Mouse (Mus musculus) limb, embryonic 12.5 days (tissue): Measurements from ENCODE around the gene Trpm5. TPM values are rescaled to one million over a fixed set of nuclear protein-coding genes. Genes with fewer than 3 reads are reported as not detected.

Source experiments
- ATAC-seq: fragments of 200-750 bp; cut with Nextera tagmentation; 2 replicates; pipeline ENCODE4 v1.8.0; 2017; ENCODE audit warnings: low read depth, moderate TSS enrichment; ENCODE audit not compliant: insufficient number of reproducible peaks, insufficient read depth, low FRiP score, low TSS enrichment
- H3K27ac ChIP-seq: fragments of 300-500 bp; sonication (generic); 2 replicates; pipeline ENCODE4 v1.5.1; 2016; ENCODE audit warnings: mild to moderate bottlenecking, moderate library complexity
- H3K27me3 ChIP-seq: fragments of 300-500 bp; sonication (generic); 2 replicates; pipeline ENCODE4 v1.6.1; 2016; ENCODE audit warnings: mild to moderate bottlenecking, moderate library complexity
- H3K36me3 ChIP-seq: fragments of 300-500 bp; sonication (generic); 2 replicates; pipeline ENCODE4 v1.6.1; 2016; ENCODE audit warnings: mild to moderate bottlenecking, moderate library complexity
- H3K4me1 ChIP-seq: fragments of 300-500 bp; sonication (generic); replicated peaks from 2 replicates; pipeline ENCODE4 v1.6.1; 2016
- H3K4me2 ChIP-seq: fragments of 300-500 bp; sonication (generic); 2 replicates; pipeline ENCODE4 v1.6.1; 2016; ENCODE audit warnings: mild to moderate bottlenecking, moderate library complexity
- H3K4me3 ChIP-seq: fragments of 300-500 bp; sonication (generic); replicated peaks from 2 replicates; pipeline ENCODE4 v1.5.1; 2016; ENCODE audit warnings: mild to moderate bottlenecking
- H3K9ac ChIP-seq: fragments of 300-500 bp; sonication (generic); replicated peaks from 2 replicates; pipeline ENCODE4 v1.6.1; 2016; ENCODE audit warnings: mild to moderate bottlenecking, moderate library complexity
- H3K9me3 ChIP-seq: fragments of 300-500 bp; sonication (generic); 2 replicates; pipeline ENCODE4 v1.6.1; 2016; ENCODE audit warnings: mild to moderate bottlenecking, moderate library complexity
- WGBS: fragments of 180-500 bp; shearing (Covaris S2); methylation state at CpG from one replicate; pipeline ENCODE4 v1.1.7; 2016; 5-methylcytosine and 5-hydroxymethylcytosine counted together
- polyA plus RNA-seq: library from polyadenylated mRNA; unstranded; fragments of >200 nt; fragmentation: Nextera tagmentation; extraction: Ambion mirVana; gene quantifications from 2 replicates; pipeline ENCODE4 v1.2.1, GENCODE M21; 2016

The Trpm5 gene
- polyA plus RNA-seq, 1 experiment from 2014 or later = 6.2 TPM

DNA sequence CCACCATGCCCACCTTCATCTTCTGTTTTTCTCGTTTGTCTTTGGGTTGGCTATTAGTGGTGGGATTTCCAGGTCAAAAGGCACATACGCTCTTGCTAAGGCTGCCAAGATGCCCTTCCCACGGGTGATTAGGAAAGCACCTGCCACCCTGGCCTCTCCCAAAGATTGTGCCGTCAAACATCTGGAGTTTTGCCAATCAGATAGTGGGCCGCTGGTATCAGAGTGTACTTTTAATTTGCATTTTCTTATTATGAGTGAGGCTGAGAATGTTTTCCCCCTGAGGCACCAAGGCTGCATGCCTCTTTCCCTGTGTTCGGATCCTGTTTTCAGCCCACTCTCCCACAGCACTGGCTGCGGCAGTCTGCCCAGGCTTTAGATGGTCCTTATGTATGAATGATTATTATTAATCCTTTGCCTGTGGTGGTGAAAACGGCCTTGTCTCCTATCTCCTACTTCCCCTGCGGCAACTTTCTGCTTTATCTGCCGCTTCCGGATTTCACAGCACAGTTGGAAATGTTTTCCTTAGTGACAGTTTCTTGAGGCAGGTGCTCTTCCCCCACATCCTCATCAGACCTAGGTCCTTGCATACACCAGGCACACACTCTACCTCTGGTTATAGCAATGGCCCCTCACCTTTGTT lies 10.9 kb upstream of the Trpm5 start:
- Histone ChIP-seq H3K4me2 (no peak overlapping the region), H3K36me3 (no peaks in the 10 kb centered on the region), H3K4me1 (peaks cover 15% of the 10 kb centered on the region), H3K27me3 (peaks cover 81% of the 10 kb centered on the region), H3K27ac (no peak overlapping the region), H3K4me3 (no peak overlapping the region), H3K9ac (no peak overlapping the region), H3K9me3 (no peaks in the 10 kb centered on the region)
- WGBS = 72% methylated on average over 11 of the region's 11 CpGs
- no peak for ATAC-seq

DNA sequence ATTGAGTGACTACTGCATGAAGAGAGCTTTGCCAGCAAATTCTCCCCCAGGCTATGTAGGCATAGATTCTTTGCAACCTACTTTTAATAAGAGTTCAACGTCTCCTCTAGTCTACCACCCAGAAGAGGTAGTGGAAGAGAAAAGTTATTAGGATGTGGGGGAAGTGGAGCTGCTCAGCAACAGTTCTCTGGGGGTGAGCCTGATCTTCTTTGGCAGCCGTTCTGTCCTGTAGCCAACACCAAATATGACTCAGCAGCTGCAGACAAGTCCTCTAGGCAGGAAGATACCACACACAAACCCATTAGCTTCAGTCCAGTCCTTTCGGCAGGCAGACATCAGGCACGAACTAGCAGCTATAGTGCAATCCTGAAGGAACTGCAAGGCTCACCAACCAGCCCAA lies 6.3 kb upstream of the Trpm5 start:
- no peak for ATAC-seq
- H3K36me3 ChIP-seq = no peaks in the 10 kb centered on the region
- peaks cover 48% of the 10 kb centered on the region for H3K27me3 ChIP-seq
- no peaks in the 10 kb centered on the region for H3K9me3 ChIP-seq
- WGBS = 74% methylated on average over 4 of the region's 4 CpGs
- no peak overlapping the region for H3K27ac ChIP-seq
- H3K4me1 ChIP-seq = no peaks in the 10 kb centered on the region
- no peak overlapping the region for H3K9ac ChIP-seq
- no peak overlapping the region for H3K4me2 ChIP-seq
- H3K4me3 ChIP-seq = no peak overlapping the region

DNA sequence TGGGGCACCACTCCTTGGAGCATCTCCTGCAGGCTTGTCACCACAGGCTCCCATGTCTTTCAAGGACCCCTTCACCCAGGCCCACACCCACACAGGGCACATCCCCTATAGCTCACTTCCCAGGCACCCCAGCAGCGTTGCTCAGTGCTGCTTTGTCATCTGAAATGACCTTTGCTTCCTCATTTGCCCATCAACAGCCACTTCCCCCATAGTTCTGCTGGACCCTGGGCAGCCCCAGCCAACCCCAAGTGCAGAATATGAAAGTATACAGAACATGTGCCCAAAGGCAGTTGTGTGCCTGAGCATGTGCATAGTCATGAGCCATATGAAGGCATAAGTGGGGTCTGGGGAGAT lies 1.1 kb upstream of the Trpm5 start:
- Histone ChIP-seq H3K36me3 (no peaks in the 10 kb centered on the region), H3K4me1 (no peaks in the 10 kb centered on the region; the same call in 1 of the 2 replicates), H3K9ac (no peak overlapping the region), H3K9me3 (no peaks in the 10 kb centered on the region), H3K27ac (no peak overlapping the region), H3K27me3 (peaks cover 12% of the 10 kb centered on the region; the same call in 1 of the 2 replicates), H3K4me3 (no peak overlapping the region), H3K4me2 (no peak overlapping the region)
- no peak for ATAC-seq
- 52% methylated on average over 1 of the region's 1 CpGs for WGBS

DNA sequence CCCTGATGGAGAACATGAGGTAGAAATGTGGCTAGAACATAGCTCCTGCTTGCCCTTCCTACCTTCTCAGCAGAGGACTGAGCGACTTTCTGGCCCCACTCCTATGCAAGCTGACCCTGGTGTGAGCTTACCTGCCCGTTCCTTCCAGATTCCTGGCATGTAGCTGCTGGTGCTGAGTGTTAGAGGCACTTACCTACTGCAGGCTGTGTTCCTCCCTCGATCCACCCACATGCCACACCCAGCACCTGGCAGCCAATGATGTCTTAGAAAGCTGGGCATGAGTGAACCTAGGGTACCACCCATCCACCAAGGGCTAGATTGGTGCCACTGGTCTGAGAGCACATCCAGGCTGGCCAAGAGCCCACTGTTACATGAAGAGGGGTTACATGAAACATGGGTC lies 595 bp downstream of the Trpm5 start:
- H3K4me2 ChIP-seq = no peak overlapping the region
- no peak overlapping the region for H3K9ac ChIP-seq
- ATAC-seq = no peak
- H3K9me3 ChIP-seq = no peaks in the 10 kb centered on the region
- WGBS = 78% methylated on average over 3 of the region's 3 CpGs
- no peak overlapping the region for H3K4me3 ChIP-seq
- H3K4me1 ChIP-seq = no peaks in the 10 kb centered on the region; the same call in 1 of the 2 replicates
- no peaks in the 10 kb centered on the region for H3K27me3 ChIP-seq
- H3K27ac ChIP-seq = no peak overlapping the region
- H3K36me3 ChIP-seq = no peaks in the 10 kb centered on the region

DNA sequence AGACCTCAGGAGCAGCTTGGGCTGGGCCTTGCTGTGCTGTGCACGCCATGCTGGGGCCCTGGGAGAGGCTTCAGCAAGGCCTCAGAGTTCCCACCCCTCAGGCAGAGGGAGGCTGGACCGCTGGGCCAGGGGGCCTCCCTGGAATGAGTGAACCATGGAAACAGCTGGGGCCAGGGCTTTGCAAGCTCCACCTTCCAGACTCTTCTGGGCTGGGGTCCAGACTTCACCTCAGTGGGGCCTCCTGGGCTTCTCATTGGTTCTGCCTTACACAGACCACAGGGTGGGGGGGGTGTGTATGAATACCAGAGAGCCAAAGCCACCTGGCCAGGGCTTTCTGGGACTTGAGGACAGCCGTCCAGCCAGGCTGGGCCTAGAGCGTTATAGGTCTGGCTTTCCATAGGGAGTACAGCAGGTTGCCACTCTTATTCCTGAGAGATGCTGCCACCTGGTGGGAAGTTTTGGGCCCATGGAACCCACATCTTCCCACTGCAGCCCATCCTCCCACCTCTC lies 7.3 kb downstream of the Trpm5 start:
- H3K4me2 ChIP-seq = peak overlapping the region; percentile 49
- peak overlapping the region; percentile 55 for H3K9ac ChIP-seq
- peaks cover 5% of the 10 kb centered on the region; the same call in 1 of the 2 replicates for H3K36me3 ChIP-seq
- no peaks in the 10 kb centered on the region for H3K9me3 ChIP-seq
- no peaks in the 10 kb centered on the region for H3K27me3 ChIP-seq
- H3K4me3 ChIP-seq = peak overlapping the region; percentile 21
- peaks cover 19% of the 10 kb centered on the region for H3K4me1 ChIP-seq
- 16% methylated on average over 4 of the region's 4 CpGs for WGBS
- peak; percentile 93 for ATAC-seq
- H3K27ac ChIP-seq = peak overlapping the region; percentile 92

GRCm38 (mm10) chr7:143086366-143086765 lies 8.1 kb downstream of the Trpm5 start:
- peaks cover 19% of the 10 kb centered on the region for H3K4me1 ChIP-seq
- no peaks in the 10 kb centered on the region for H3K9me3 ChIP-seq
- WGBS = 39% methylated on average over 2 of the region's 2 CpGs
- ATAC-seq = no peak
- H3K4me2 ChIP-seq = peak overlapping the region; percentile 49
- no peaks in the 10 kb centered on the region for H3K27me3 ChIP-seq
- H3K27ac ChIP-seq = peak overlapping the region; percentile 92
- peak overlapping the region; percentile 21 for H3K4me3 ChIP-seq
- H3K36me3 ChIP-seq = peaks cover 5% of the 10 kb centered on the region; the same call in 1 of the 2 replicates
- peak overlapping the region; percentile 55 for H3K9ac ChIP-seq

GRCm38 (mm10) chr7:143083708-143084107 lies 10.7 kb downstream of the Trpm5 start:
- H3K36me3 ChIP-seq = peaks cover 9% of the 10 kb centered on the region; the same call in 1 of the 2 replicates
- no peak overlapping the region for H3K4me2 ChIP-seq
- 74% methylated on average over 2 of the region's 2 CpGs for WGBS
- H3K9me3 ChIP-seq = no peaks in the 10 kb centered on the region
- no peak overlapping the region for H3K9ac ChIP-seq
- H3K27ac ChIP-seq = no peak overlapping the region
- peaks cover 19% of the 10 kb centered on the region for H3K4me1 ChIP-seq
- H3K27me3 ChIP-seq = no peaks in the 10 kb centered on the region
- ATAC-seq = no peak
- H3K4me3 ChIP-seq = no peak overlapping the region

DNA sequence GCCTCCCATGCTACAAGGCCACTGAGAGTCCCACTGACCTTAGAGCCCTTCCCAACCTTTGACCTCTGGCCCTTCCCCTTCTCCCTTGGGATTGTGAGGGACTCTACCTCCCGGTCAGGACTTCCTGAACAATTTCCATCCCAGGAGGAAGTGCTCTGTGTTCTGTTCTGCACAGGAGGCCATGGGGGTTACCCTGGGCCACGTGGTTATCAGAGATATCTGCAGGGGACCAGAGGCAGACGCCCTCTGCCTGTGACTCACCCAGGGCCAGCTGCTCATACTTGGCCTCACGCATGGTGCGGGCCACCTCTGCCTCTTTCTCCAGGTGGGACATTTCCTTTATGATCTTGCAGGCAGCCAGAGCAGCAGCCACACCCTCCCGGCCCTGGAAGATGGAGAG lies 12.4 kb downstream of the Trpm5 start:
- Histone ChIP-seq H3K4me2 (no peak overlapping the region), H3K27ac (no peak overlapping the region), H3K27me3 (no peaks in the 10 kb centered on the region), H3K9me3 (no peaks in the 10 kb centered on the region), H3K36me3 (peaks cover 18% of the 10 kb centered on the region), H3K4me1 (peaks cover 8% of the 10 kb centered on the region), H3K9ac (no peak overlapping the region), H3K4me3 (no peak overlapping the region)
- WGBS = 63% methylated on average over 6 of the region's 6 CpGs
- no peak for ATAC-seq

DNA sequence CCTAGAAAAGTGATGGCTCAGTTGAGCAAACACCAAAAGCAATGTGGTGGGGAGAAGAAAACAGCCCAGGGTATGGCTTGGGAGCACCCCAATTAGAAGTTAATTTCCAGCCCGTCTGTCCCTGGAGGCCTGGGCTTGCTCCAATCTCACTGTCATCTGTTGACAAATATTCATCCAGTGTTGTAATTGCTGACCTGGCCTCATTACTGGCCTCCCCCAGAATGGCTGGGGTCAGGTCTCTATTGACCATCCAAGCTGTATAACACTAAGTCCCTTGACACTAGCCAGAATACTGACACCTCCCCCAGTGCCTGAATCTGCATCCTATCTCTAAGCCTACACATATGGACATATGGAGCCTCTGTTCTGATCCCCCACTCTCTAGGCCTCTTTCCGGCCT lies 17.1 kb downstream of the Trpm5 start:
- ATAC-seq = no peak
- Histone ChIP-seq H3K4me2 (no peak overlapping the region), H3K27ac (no peak overlapping the region), H3K4me1 (no peaks in the 10 kb centered on the region), H3K9me3 (no peaks in the 10 kb centered on the region), H3K36me3 (peaks cover 24% of the 10 kb centered on the region), H3K9ac (no peak overlapping the region), H3K27me3 (no peaks in the 10 kb centered on the region), H3K4me3 (no peak overlapping the region)
- 75% methylated on average over 2 of the region's 2 CpGs for WGBS

- no peaks in the 10 kb centered on the region for H3K9me3 ChIP-seq
- H3K9ac ChIP-seq = no peak overlapping the region
- H3K27me3 ChIP-seq = no peaks in the 10 kb centered on the region
- no peak for ATAC-seq
- peaks cover 41% of the 10 kb centered on the region for H3K36me3 ChIP-seq
- no peak overlapping the region for H3K4me2 ChIP-seq
- no peak overlapping the region for H3K27ac ChIP-seq
- WGBS = 72% methylated on average over 5 of the region's 5 CpGs
- peaks cover 8% of the 10 kb centered on the region for H3K4me1 ChIP-seq
- H3K4me3 ChIP-seq = no peak overlapping the region
Measured at GRCm38 (mm10) chr7:143075394-143075793, 19.0 kb downstream of the Trpm5 start.

- no peaks in the 10 kb centered on the region for H3K9me3 ChIP-seq
- no peak overlapping the region for H3K27ac ChIP-seq
- H3K9ac ChIP-seq = no peak overlapping the region
- H3K36me3 ChIP-seq = peaks cover 36% of the 10 kb centered on the region
- WGBS = 53% methylated on average over 1 of the region's 1 CpGs
- H3K4me3 ChIP-seq = no peak overlapping the region
- H3K4me1 ChIP-seq = peaks cover 19% of the 10 kb centered on the region
- ATAC-seq = no peak
- H3K27me3 ChIP-seq = no peaks in the 10 kb centered on the region
- H3K4me2 ChIP-seq = no peak overlapping the region
Measured at GRCm38 (mm10) chr7:143073086-143073485, 21.4 kb downstream of the Trpm5 start.

DNA sequence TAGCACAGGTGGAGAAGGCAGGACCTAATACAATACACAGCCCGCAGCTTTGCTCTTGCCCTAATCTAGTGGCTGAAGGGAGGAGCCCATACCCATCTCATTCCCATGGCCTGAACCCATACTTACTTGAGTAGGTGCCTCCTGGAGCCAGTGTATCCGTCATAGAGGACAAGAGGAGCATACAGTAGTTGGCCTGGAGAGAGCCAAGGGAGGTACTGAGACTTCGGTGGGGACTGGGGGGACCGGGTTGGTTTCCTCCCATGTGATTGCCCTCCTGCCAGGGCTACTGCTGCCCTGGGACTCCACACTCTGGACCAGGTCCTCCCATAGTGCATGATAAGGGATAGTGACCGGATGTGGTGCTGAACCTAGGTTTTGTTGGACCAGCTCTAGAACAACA lies 21.8 kb downstream of the Trpm5 start:
- Histone ChIP-seq H3K4me1 (peaks cover 23% of the 10 kb centered on the region), H3K36me3 (peaks cover 38% of the 10 kb centered on the region)
- 87% methylated on average over 5 of the region's 5 CpGs for WGBS

More for the DNA sequence above, 21.8 kb downstream of the Trpm5 start:
- no peak overlapping the region for H3K4me3 ChIP-seq
- no peaks in the 10 kb centered on the region for H3K27me3 ChIP-seq
- H3K4me2 ChIP-seq = no peak overlapping the region
- H3K9ac ChIP-seq = no peak overlapping the region
- ATAC-seq = no peak
- no peak overlapping the region for H3K27ac ChIP-seq
- no peaks in the 10 kb centered on the region for H3K9me3 ChIP-seq
